Mouse (Mus musculus): ENCODE results near the gene Klhl33.

Klhl33 gene

GRCm38 (mm10) chr14:50855788-50856187 is 41.5 kb downstream of the Klhl33 start:
- no peak for DNase-seq (ENCODE audit: low spot score)

Measured in urinary bladder, postnatal 25 days (tissue).